Mouse (Mus musculus): ENCODE measurements around the gene Zfp511. TPM values are rescaled to one million over a fixed set of nuclear protein-coding genes. Genes with fewer than 3 reads are reported as not detected.

Zfp511 gene
- polyA plus RNA-seq, 1 experiment from 2014 or later = 36.5 TPM

DNA sequence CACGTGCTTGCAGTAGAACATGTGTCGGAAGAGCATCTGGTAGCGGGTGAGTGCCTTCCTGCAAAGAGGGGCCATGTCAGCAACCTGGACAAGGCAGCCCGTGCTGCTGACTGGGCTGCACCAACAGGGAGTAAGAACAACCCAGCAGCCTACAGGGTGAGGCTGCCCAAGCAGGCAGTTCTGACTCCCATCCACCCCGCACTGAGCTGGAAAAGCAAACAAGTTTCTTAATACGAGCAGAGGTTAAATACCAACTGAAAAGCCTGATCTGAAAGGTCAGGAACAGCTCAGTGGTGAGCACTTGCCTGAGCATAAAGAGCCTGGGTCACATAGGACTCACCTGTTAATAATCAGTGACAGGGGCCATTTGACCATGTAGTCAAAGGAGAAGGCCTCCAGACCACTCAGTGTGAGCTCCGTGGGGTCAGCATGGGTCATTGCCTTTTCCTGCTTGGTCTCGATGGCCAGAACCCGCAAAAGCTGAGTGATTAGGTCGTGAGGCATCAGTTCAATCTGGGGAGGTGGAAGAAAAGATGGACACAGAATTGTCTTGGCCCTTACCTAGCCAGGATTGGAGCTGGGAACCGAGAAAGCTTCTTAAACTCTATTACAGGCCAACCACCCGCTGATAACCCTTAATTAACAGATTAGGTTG is 35.0 kb upstream of the Zfp511 start:
- peaks cover 71% of the 10 kb centered on the region for H3K36me3 ChIP-seq (ENCODE audit: control insufficient read depth, insufficient read depth)
- ATAC-seq (replicated peaks; ENCODE audit: extremely low read depth, insufficient read depth, low FRiP score) = no peak
- no peak overlapping the region for H3K27ac ChIP-seq (ENCODE audit: low read length)
- no peaks in the 10 kb centered on the region for H3K9me3 ChIP-seq (replicated peaks; ENCODE audit: control insufficient read depth, low read length)
- H3K4me1 ChIP-seq (ENCODE audit: control insufficient read depth, insufficient read depth, low read length) = no peaks in the 10 kb centered on the region
- no peak overlapping the region for H3K4me2 ChIP-seq (ENCODE audit: low read depth, low read length)
- no peak overlapping the region for H3K4me3 ChIP-seq (ENCODE audit: low read length)
- no peak overlapping the region for H3K9ac ChIP-seq (ENCODE audit: low read length)
- WGBS = 84% methylated on average over 12 of the region's 12 CpGs
- no peaks in the 10 kb centered on the region for H3K27me3 ChIP-seq (ENCODE audit: control insufficient read depth, insufficient read depth, low read length)

GRCm38 (mm10) chr7:140004666-140005065 is 31.5 kb upstream of the Zfp511 start:
- H3K9me3 ChIP-seq (replicated peaks; ENCODE audit: control insufficient read depth, low read length) = no peaks in the 10 kb centered on the region
- no peaks in the 10 kb centered on the region for H3K4me1 ChIP-seq (ENCODE audit: control insufficient read depth, insufficient read depth, low read length)
- no peak for ATAC-seq (replicated peaks; ENCODE audit: extremely low read depth, insufficient read depth, low FRiP score)
- H3K27ac ChIP-seq (ENCODE audit: low read length) = no peak overlapping the region
- H3K27me3 ChIP-seq (ENCODE audit: control insufficient read depth, insufficient read depth, low read length) = no peaks in the 10 kb centered on the region
- no peak overlapping the region for H3K4me2 ChIP-seq (ENCODE audit: low read depth, low read length)
- WGBS = 90% methylated on average over 8 of the region's 8 CpGs
- H3K36me3 ChIP-seq (ENCODE audit: control insufficient read depth, insufficient read depth) = peaks cover 56% of the 10 kb centered on the region
- H3K9ac ChIP-seq (ENCODE audit: low read length) = no peak overlapping the region
- no peak overlapping the region for H3K4me3 ChIP-seq (ENCODE audit: low read length)

- WGBS = 85% methylated on average over 9 of the region's 9 CpGs
These were observed 29.2 kb upstream of the Zfp511 start for GRCm38 (mm10) chr7:140006861-140007611.

DNA sequence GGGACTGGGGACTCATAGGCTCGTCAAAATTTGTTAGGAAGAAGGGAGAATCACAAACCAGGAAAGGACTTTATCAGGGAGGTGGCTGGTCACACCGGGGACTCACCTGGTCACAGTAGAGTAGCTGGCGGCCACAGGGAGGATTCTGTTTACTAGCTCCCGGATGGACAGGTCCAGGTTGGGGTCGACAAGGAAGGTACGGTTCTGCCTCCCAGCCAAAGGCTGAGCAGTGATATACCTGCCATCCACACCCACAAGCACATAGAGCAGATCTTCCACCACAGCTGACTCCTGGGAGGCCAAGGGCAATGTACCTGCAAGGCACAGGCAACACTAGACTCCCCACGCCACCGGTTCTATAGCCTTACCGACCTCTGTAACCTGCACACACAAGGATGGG is 28.4 kb upstream of the Zfp511 start:
- H3K36me3 ChIP-seq (ENCODE audit: control insufficient read depth, insufficient read depth) = peaks cover 47% of the 10 kb centered on the region
- WGBS = 91% methylated on average over 9 of the region's 9 CpGs
- no peak for ATAC-seq (replicated peaks; ENCODE audit: extremely low read depth, insufficient read depth, low FRiP score)

More at GRCm38 (mm10) chr7:140006861-140007611, 29.2 kb upstream of the Zfp511 start:
- H3K27ac ChIP-seq (ENCODE audit: low read length) = no peak overlapping the region
- H3K27me3 ChIP-seq (ENCODE audit: control insufficient read depth, insufficient read depth, low read length) = no peaks in the 10 kb centered on the region
- no peak for ATAC-seq (replicated peaks; ENCODE audit: extremely low read depth, insufficient read depth, low FRiP score)
- no peak overlapping the region for H3K9ac ChIP-seq (ENCODE audit: low read length)
- peaks cover 51% of the 10 kb centered on the region for H3K36me3 ChIP-seq (ENCODE audit: control insufficient read depth, insufficient read depth)
- H3K4me3 ChIP-seq (ENCODE audit: low read length) = no peak overlapping the region
- H3K4me1 ChIP-seq (ENCODE audit: control insufficient read depth, insufficient read depth, low read length) = no peaks in the 10 kb centered on the region
- H3K9me3 ChIP-seq (replicated peaks; ENCODE audit: control insufficient read depth, low read length) = no peaks in the 10 kb centered on the region
- H3K4me2 ChIP-seq (ENCODE audit: low read depth, low read length) = no peak overlapping the region

DNA sequence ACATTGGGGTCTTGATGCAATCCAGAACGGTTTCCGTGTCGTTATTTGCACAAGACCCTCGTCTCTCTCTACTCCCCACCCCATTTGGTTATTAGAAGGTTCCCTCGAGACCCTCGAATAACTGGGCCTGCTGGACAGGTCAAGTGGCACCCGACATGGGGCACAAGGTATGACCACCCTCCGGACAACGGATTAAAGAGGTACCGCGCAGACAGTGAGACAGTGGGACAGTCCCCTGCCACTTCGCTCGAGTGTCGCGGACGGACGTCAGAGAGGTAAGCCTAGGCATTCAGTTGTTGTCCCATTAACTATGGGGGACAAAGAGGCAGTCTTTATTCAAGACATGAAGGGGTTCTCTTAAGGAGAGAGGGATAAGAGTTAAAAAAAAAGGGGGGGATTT is 24.9 kb upstream of the Zfp511 start:
- WGBS = 97% methylated on average over 17 of the region's 17 CpGs
- ATAC-seq (replicated peaks; ENCODE audit: extremely low read depth, insufficient read depth, low FRiP score) = no peak
- Histone ChIP-seq H3K9ac (ENCODE audit: low read length) (no peak overlapping the region), H3K4me2 (ENCODE audit: low read depth, low read length) (no peak overlapping the region), H3K4me3 (ENCODE audit: low read length) (no peak overlapping the region), H3K36me3 (ENCODE audit: control insufficient read depth, insufficient read depth) (peaks cover 22% of the 10 kb centered on the region), H3K9me3 (replicated peaks; ENCODE audit: control insufficient read depth, low read length) (0 out of 2 replicates have a peak, but pooled peaks cover 3% of the 10 kb centered on the region), H3K4me1 (ENCODE audit: control insufficient read depth, insufficient read depth, low read length) (no peaks in the 10 kb centered on the region), H3K27ac (ENCODE audit: low read length) (no peak overlapping the region), H3K27me3 (ENCODE audit: control insufficient read depth, insufficient read depth, low read length) (no peaks in the 10 kb centered on the region)

More for the DNA sequence above, 28.4 kb upstream of the Zfp511 start:
- H3K9me3 ChIP-seq (replicated peaks; ENCODE audit: control insufficient read depth, low read length) = no peaks in the 10 kb centered on the region
- H3K27me3 ChIP-seq (ENCODE audit: control insufficient read depth, insufficient read depth, low read length) = no peaks in the 10 kb centered on the region
- no peak overlapping the region for H3K4me3 ChIP-seq (ENCODE audit: low read length)
- no peak overlapping the region for H3K4me2 ChIP-seq (ENCODE audit: low read depth, low read length)
- H3K27ac ChIP-seq (ENCODE audit: low read length) = no peak overlapping the region
- H3K4me1 ChIP-seq (ENCODE audit: control insufficient read depth, insufficient read depth, low read length) = no peaks in the 10 kb centered on the region
- H3K9ac ChIP-seq (ENCODE audit: low read length) = no peak overlapping the region

DNA sequence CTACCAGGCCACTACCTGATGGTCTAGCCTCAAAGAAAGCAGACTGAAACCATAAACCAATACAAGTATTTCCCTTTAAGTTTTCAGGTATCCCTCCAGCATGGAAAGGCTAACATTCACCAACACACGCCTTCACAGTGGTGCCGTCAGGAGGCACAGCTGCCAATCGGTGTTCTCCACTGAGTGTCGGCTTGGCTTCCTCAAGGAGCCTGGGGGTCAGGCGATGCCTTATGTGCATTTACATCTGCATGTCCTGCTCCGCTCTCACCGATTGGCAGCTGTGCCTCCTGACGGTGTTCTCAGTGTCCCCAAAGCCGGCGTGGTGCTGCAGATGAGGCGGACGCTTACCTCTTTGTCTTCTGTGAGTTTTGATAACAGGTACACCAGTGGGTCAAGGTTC is 4.4 kb upstream of the Zfp511 start:
- WGBS = 89% methylated on average over 12 of the region's 12 CpGs

DNA sequence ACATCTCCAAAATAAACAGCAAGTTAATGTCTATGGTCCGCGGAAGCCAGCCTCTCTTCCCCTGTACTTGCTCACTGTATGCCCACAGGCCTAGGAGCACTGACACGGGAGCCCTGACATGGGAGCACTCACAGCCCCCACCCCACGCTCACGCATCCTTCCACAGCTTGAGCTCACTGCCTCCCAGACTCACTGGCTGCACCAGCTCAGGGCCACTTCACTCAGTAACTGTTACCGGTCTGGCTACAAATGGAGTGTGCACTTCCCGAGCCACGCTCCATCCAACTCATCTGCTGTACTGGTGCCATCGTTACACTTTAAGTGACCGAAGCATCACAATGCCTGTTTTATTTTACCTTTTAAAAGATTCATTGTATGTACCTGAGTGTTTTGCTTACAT is 3.8 kb upstream of the Zfp511 start:
- H3K4me3 ChIP-seq (ENCODE audit: low read length) = no peak overlapping the region
- no peak overlapping the region for H3K4me2 ChIP-seq (ENCODE audit: low read depth, low read length)
- no peak overlapping the region for H3K9ac ChIP-seq (ENCODE audit: low read length)
- 94% methylated on average over 10 of the region's 10 CpGs for WGBS
- peaks cover 40% of the 10 kb centered on the region for H3K36me3 ChIP-seq (ENCODE audit: control insufficient read depth, insufficient read depth)
- H3K27ac ChIP-seq (ENCODE audit: low read length) = no peak overlapping the region
- no peak for ATAC-seq (replicated peaks; ENCODE audit: extremely low read depth, insufficient read depth, low FRiP score)
- H3K27me3 ChIP-seq (ENCODE audit: control insufficient read depth, insufficient read depth, low read length) = no peaks in the 10 kb centered on the region
- H3K4me1 ChIP-seq (ENCODE audit: control insufficient read depth, insufficient read depth, low read length) = peaks cover 16% of the 10 kb centered on the region
- peaks cover 2% of the 10 kb centered on the region; the same call in 1 of the 2 replicates for H3K9me3 ChIP-seq (replicated peaks; ENCODE audit: control insufficient read depth, low read length)

More for the DNA sequence above, 4.4 kb upstream of the Zfp511 start:
- peaks cover 2% of the 10 kb centered on the region; the same call in 1 of the 2 replicates for H3K9me3 ChIP-seq (replicated peaks; ENCODE audit: control insufficient read depth, low read length)
- peaks cover 12% of the 10 kb centered on the region for H3K4me1 ChIP-seq (ENCODE audit: control insufficient read depth, insufficient read depth, low read length)
- no peak overlapping the region for H3K4me2 ChIP-seq (ENCODE audit: low read depth, low read length)
- no peak overlapping the region for H3K9ac ChIP-seq (ENCODE audit: low read length)
- no peak overlapping the region for H3K27ac ChIP-seq (ENCODE audit: low read length)
- no peak overlapping the region for H3K4me3 ChIP-seq (ENCODE audit: low read length)
- H3K36me3 ChIP-seq (ENCODE audit: control insufficient read depth, insufficient read depth) = peaks cover 40% of the 10 kb centered on the region
- no peak for ATAC-seq (replicated peaks; ENCODE audit: extremely low read depth, insufficient read depth, low FRiP score)
- H3K27me3 ChIP-seq (ENCODE audit: control insufficient read depth, insufficient read depth, low read length) = no peaks in the 10 kb centered on the region

- no peaks in the 10 kb centered on the region for H3K27me3 ChIP-seq (ENCODE audit: control insufficient read depth, insufficient read depth, low read length)
- no peak overlapping the region for H3K9ac ChIP-seq (ENCODE audit: low read length)
- ATAC-seq (replicated peaks; ENCODE audit: extremely low read depth, insufficient read depth, low FRiP score) = no peak
- WGBS = 95% methylated on average over 9 of the region's 9 CpGs
- H3K36me3 ChIP-seq (ENCODE audit: control insufficient read depth, insufficient read depth) = peaks cover 35% of the 10 kb centered on the region
- H3K4me2 ChIP-seq (ENCODE audit: low read depth, low read length) = no peak overlapping the region
- H3K9me3 ChIP-seq (replicated peaks; ENCODE audit: control insufficient read depth, low read length) = no peaks in the 10 kb centered on the region
- peaks cover 16% of the 10 kb centered on the region for H3K4me1 ChIP-seq (ENCODE audit: control insufficient read depth, insufficient read depth, low read length)
- no peak overlapping the region for H3K4me3 ChIP-seq (ENCODE audit: low read length)
- H3K27ac ChIP-seq (ENCODE audit: low read length) = no peak overlapping the region
These were observed 2.8 kb upstream of the Zfp511 start for GRCm38 (mm10) chr7:140033386-140033785.

- WGBS = 23% methylated on average over 7 of the region's 7 CpGs
- Histone ChIP-seq H3K36me3 (ENCODE audit: control insufficient read depth, insufficient read depth) (peaks cover 24% of the 10 kb centered on the region), H3K9me3 (replicated peaks; ENCODE audit: control insufficient read depth, low read length) (no peaks in the 10 kb centered on the region), H3K4me2 (ENCODE audit: low read depth, low read length) (peak overlapping the region; percentile 91), H3K9ac (ENCODE audit: low read length) (peak overlapping the region; percentile 93), H3K27ac (ENCODE audit: low read length) (peak overlapping the region; percentile 85), H3K4me1 (ENCODE audit: control insufficient read depth, insufficient read depth, low read length) (peaks cover 16% of the 10 kb centered on the region), H3K27me3 (ENCODE audit: control insufficient read depth, insufficient read depth, low read length) (no peaks in the 10 kb centered on the region), H3K4me3 (ENCODE audit: low read length) (peak overlapping the region; percentile 87)
- ATAC-seq (replicated peaks; ENCODE audit: extremely low read depth, insufficient read depth, low FRiP score) = no peak
These were observed 735 bp upstream of the Zfp511 start for GRCm38 (mm10) chr7:140035456-140035855.
